Mouse (Mus musculus): ENCODE data around the gene Gm49661. TPM values are rescaled to one million over a fixed set of nuclear protein-coding genes. Genes with fewer than 3 reads are reported as not detected.

The Gm49661 gene
- not detected in 2 replicates for polyA plus RNA-seq (2015; fragmentation: Nextera tagmentation; extraction: Ambion mirVana)

GRCm38 (mm10) chr8:84969241-84970134 is at the start of gene Gm49661, which contains the start of the genes Prdx2 and Rnaseh2a:
Gene Gm49661, minus strand, starts transcription at chr8:84969433.
Gene Prdx2, plus strand, starts transcription at chr8:84969587.
Gene Rnaseh2a, minus strand, starts transcription at chr8:84969767.
- peak within 1 kb of the TSS; percentile 95 for H3K9ac ChIP-seq
- WGBS (ENCODE audit: insufficient replicate concordance): under 1% methylated on average over 56 of the region's 56 CpGs
- no peaks in the 10 kb centered on the region for H3K9me3 ChIP-seq (replicated peaks)
- peak; percentile 68 for ATAC-seq (ENCODE audit: insufficient read depth)
- H3K4me2 ChIP-seq: peak within 1 kb of the TSS; percentile 99
- peaks cover 49% of the 10 kb centered on the region for H3K36me3 ChIP-seq (replicated peaks)
- H3K4me1 ChIP-seq (replicated peaks): peaks cover 82% of the 10 kb centered on the region
- peak within 1 kb of the TSS; percentile 85 for H3K4me3 ChIP-seq (replicated peaks)
- peak within 1 kb of the TSS; percentile 97 for H3K27ac ChIP-seq (replicated peaks)
- no peaks in the 10 kb centered on the region for H3K27me3 ChIP-seq

GRCm38 (mm10) chr8:85017209-85017608 is 48.0 kb upstream of the Gm49661 start:
- no peak for ATAC-seq (ENCODE audit: insufficient read depth)
- WGBS (ENCODE audit: insufficient replicate concordance): 61% methylated on average over 5 of the region's 5 CpGs
- no peak overlapping the region for H3K27ac ChIP-seq (replicated peaks)

GRCm38 (mm10) chr8:85016724-85017123 is 47.5 kb upstream of the Gm49661 start:
- ATAC-seq (ENCODE audit: insufficient read depth): no peak
- no peak overlapping the region for H3K9ac ChIP-seq
- H3K4me1 ChIP-seq (replicated peaks): peaks cover 6% of the 10 kb centered on the region
- 66% methylated on average over 10 of the region's 10 CpGs for WGBS (ENCODE audit: insufficient replicate concordance)
- H3K27ac ChIP-seq (replicated peaks): no peak overlapping the region
- H3K4me3 ChIP-seq (replicated peaks): no peak overlapping the region
- H3K9me3 ChIP-seq (replicated peaks): no peaks in the 10 kb centered on the region
- H3K36me3 ChIP-seq (replicated peaks): peaks cover 42% of the 10 kb centered on the region
- no peak overlapping the region for H3K4me2 ChIP-seq
- peaks cover 38% of the 10 kb centered on the region for H3K27me3 ChIP-seq

More at GRCm38 (mm10) chr8:85017209-85017608, 48.0 kb upstream of the Gm49661 start:
- peaks cover 6% of the 10 kb centered on the region for H3K4me1 ChIP-seq (replicated peaks)
- no peak overlapping the region for H3K4me3 ChIP-seq (replicated peaks)
- H3K9ac ChIP-seq: no peak overlapping the region
- peaks cover 46% of the 10 kb centered on the region for H3K36me3 ChIP-seq (replicated peaks)
- no peaks in the 10 kb centered on the region for H3K9me3 ChIP-seq (replicated peaks)
- H3K4me2 ChIP-seq: no peak overlapping the region
- peaks cover 34% of the 10 kb centered on the region for H3K27me3 ChIP-seq

GRCm38 (mm10) chr8:85014431-85014830 is 45.2 kb upstream of the Gm49661 start, which contains the start of gene Best2:
Gene Best2, minus strand, starts transcription at chr8:85014531.
- H3K36me3 ChIP-seq (replicated peaks): peaks cover 19% of the 10 kb centered on the region
- peaks cover 6% of the 10 kb centered on the region for H3K4me1 ChIP-seq (replicated peaks)
- H3K4me3 ChIP-seq (replicated peaks): peak within 1 kb of the TSS; percentile 11; the same call in 1 of the 2 replicates
- WGBS (ENCODE audit: insufficient replicate concordance): 36% methylated on average over 2 of the region's 2 CpGs
- peaks cover 56% of the 10 kb centered on the region for H3K27me3 ChIP-seq
- H3K9ac ChIP-seq: no peak within 1 kb of the TSS
- H3K9me3 ChIP-seq (replicated peaks): no peaks in the 10 kb centered on the region
- H3K4me2 ChIP-seq: peak within 1 kb of the TSS; percentile 63
- no peak within 1 kb of the TSS for H3K27ac ChIP-seq (replicated peaks)
- ATAC-seq (ENCODE audit: insufficient read depth): no peak

- 0 out of 2 replicates have a peak, but pooled peaks have one; percentile 16 for ATAC-seq (ENCODE audit: insufficient read depth)
- Histone ChIP-seq H3K9me3 (replicated peaks) (no peaks in the 10 kb centered on the region), H3K4me2 (peak overlapping the region; percentile 63), H3K9ac (no peak overlapping the region), H3K4me1 (replicated peaks) (peaks cover 6% of the 10 kb centered on the region), H3K27ac (replicated peaks) (no peak overlapping the region), H3K27me3 (peaks cover 67% of the 10 kb centered on the region), H3K36me3 (replicated peaks) (peaks cover 8% of the 10 kb centered on the region), H3K4me3 (replicated peaks) (peak overlapping the region; percentile 11; the same call in 1 of the 2 replicates)
- 5% methylated on average over 26 of the region's 26 CpGs for WGBS (ENCODE audit: insufficient replicate concordance)
Measured at GRCm38 (mm10) chr8:85013230-85013840, 44.1 kb upstream of the Gm49661 start.

- H3K36me3 ChIP-seq (replicated peaks): no peaks in the 10 kb centered on the region
- H3K9ac ChIP-seq: no peak overlapping the region
- peaks cover 11% of the 10 kb centered on the region for H3K4me1 ChIP-seq (replicated peaks)
- no peak overlapping the region for H3K4me2 ChIP-seq
- peaks cover 84% of the 10 kb centered on the region for H3K27me3 ChIP-seq
- no peak overlapping the region for H3K27ac ChIP-seq (replicated peaks)
- H3K4me3 ChIP-seq (replicated peaks): no peak overlapping the region
- 14% methylated on average over 28 of the region's 28 CpGs for WGBS (ENCODE audit: insufficient replicate concordance)
- no peak for ATAC-seq (ENCODE audit: insufficient read depth)
- H3K9me3 ChIP-seq (replicated peaks): no peaks in the 10 kb centered on the region
Measured at GRCm38 (mm10) chr8:85011242-85011641, 42.0 kb upstream of the Gm49661 start.

- Histone ChIP-seq H3K36me3 (replicated peaks) (no peaks in the 10 kb centered on the region), H3K4me2 (no peak overlapping the region), H3K27me3 (peaks cover 60% of the 10 kb centered on the region), H3K9me3 (replicated peaks) (no peaks in the 10 kb centered on the region), H3K9ac (no peak overlapping the region), H3K27ac (replicated peaks) (no peak overlapping the region), H3K4me3 (replicated peaks) (no peak overlapping the region), H3K4me1 (replicated peaks) (peaks cover 5% of the 10 kb centered on the region; the same call in 1 of the 2 replicates)
- 21% methylated on average over 25 of the region's 25 CpGs for WGBS (ENCODE audit: insufficient replicate concordance)
- ATAC-seq (ENCODE audit: insufficient read depth): no peak
Measured at GRCm38 (mm10) chr8:85007686-85008085, 38.5 kb upstream of the Gm49661 start.

GRCm38 (mm10) chr8:84997649-84998295 is 28.5 kb upstream of the Gm49661 start:
- H3K4me1 ChIP-seq (replicated peaks): peaks cover 13% of the 10 kb centered on the region
- H3K36me3 ChIP-seq (replicated peaks): no peaks in the 10 kb centered on the region
- WGBS (ENCODE audit: insufficient replicate concordance): 4% methylated on average over 19 of the region's 19 CpGs
- no peak overlapping the region for H3K4me3 ChIP-seq (replicated peaks)
- peak overlapping the region; percentile 44 for H3K4me2 ChIP-seq
- no peaks in the 10 kb centered on the region for H3K9me3 ChIP-seq (replicated peaks)
- no peak overlapping the region for H3K27ac ChIP-seq (replicated peaks)
- no peak overlapping the region for H3K9ac ChIP-seq
- peak; percentile 56 for ATAC-seq (ENCODE audit: insufficient read depth)
- peaks cover 9% of the 10 kb centered on the region; the same call in 1 of the 2 replicates for H3K27me3 ChIP-seq

- Histone ChIP-seq H3K27me3 (peaks cover 9% of the 10 kb centered on the region; the same call in 1 of the 2 replicates), H3K9me3 (replicated peaks) (no peaks in the 10 kb centered on the region), H3K9ac (no peak overlapping the region), H3K4me3 (replicated peaks) (no peak overlapping the region), H3K4me2 (no peak overlapping the region), H3K27ac (replicated peaks) (no peak overlapping the region), H3K36me3 (replicated peaks) (no peaks in the 10 kb centered on the region), H3K4me1 (replicated peaks) (peaks cover 13% of the 10 kb centered on the region)
- WGBS (ENCODE audit: insufficient replicate concordance): 79% methylated on average over 5 of the region's 5 CpGs
- no peak for ATAC-seq (ENCODE audit: insufficient read depth)
Measured at GRCm38 (mm10) chr8:84996978-84997377, 27.7 kb upstream of the Gm49661 start.

GRCm38 (mm10) chr8:84995680-84996079 is 26.4 kb upstream of the Gm49661 start:
- ATAC-seq (ENCODE audit: insufficient read depth): no peak
- WGBS (ENCODE audit: insufficient replicate concordance): 65% methylated on average over 25 of the region's 25 CpGs
- no peak overlapping the region for H3K9ac ChIP-seq
- peaks cover 21% of the 10 kb centered on the region for H3K4me1 ChIP-seq (replicated peaks)
- no peak overlapping the region for H3K4me3 ChIP-seq (replicated peaks)
- H3K4me2 ChIP-seq: no peak overlapping the region
- H3K36me3 ChIP-seq (replicated peaks): no peaks in the 10 kb centered on the region
- H3K27ac ChIP-seq (replicated peaks): no peak overlapping the region
- H3K9me3 ChIP-seq (replicated peaks): no peaks in the 10 kb centered on the region
- H3K27me3 ChIP-seq: peaks cover 9% of the 10 kb centered on the region; the same call in 1 of the 2 replicates
